Mouse (Mus musculus) neutrophil, adult 5-6 weeks (primary cell): Measurements from ENCODE around the gene Krt25. TPM values are rescaled to one million over a fixed set of nuclear protein-coding genes. Genes with fewer than 3 reads are reported as not detected.

Experiments used
- ATAC-seq: fragments of 151-379, 151-347 bp; 2 replicates; pipeline ENCODE4 v1.8.0; 2017; ENCODE audit warnings: mild to moderate bottlenecking, moderate TSS enrichment; ENCODE audit not compliant: insufficient number of reproducible peaks, poor library complexity, low FRiP score, severe bottlenecking; ENCODE audit errors: extremely low read depth
- total RNA-seq: library from RNA; stranded (forward); fragments of 200-1000 nt; gene quantifications from 2 replicates; pipeline ENCODE4 v1.2.3, GENCODE M21; 2017

Krt25 gene
- total RNA-seq, 1 experiment from 2014 or later, result not detected

DNA sequence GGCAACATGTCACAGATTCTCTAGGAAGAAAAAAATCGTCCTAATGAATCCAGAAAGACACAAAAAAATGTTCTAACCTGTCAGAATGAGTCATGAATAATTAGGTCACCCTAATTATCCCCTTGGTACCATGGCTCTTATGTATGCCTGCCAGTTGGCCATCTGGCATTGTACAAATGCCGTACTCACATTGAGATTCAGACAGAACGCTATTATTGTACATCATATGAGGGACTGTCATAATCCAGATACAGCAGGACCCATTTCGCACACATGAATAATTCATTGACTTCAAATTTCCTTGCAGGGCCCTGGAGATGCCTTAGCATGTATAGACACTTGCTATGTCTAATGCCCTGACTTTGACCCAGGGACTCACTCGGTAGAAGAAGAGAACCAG is 38.7 kb downstream of the Krt25 start:
- no peak for ATAC-seq

- no peak for ATAC-seq
Observed at GRCm38 (mm10) chr11:99283334-99283733, 39.4 kb downstream of the Krt25 start.

DNA sequence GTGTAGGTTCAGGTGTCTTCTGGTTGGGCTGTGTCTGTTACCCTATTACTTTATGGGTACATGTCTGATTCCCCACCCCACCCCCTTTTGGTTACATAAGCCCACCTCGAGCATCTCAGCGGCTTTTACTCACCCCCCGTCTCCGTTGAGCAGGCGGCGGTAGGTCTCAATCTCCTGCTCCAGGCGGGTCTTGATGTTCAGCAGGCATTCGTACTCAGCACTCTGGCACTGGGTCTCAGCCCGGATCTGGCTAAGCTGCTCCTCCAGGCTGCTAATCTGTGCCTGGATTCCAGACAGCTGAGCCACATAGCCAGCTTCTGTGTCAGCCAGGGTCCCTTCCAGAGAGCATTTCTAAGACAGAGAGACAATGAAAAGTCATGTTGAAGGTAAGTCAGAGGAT is 41.6 kb downstream of the Krt25 start:
- ATAC-seq, result no peak

- no peak for ATAC-seq
Observed at GRCm38 (mm10) chr11:99279986-99280385, 42.8 kb downstream of the Krt25 start.

GRCm38 (mm10) chr11:99276786-99277185 is 46.0 kb downstream of the Krt25 start:
- no peak for ATAC-seq

GRCm38 (mm10) chr11:99275624-99276023 is 47.1 kb downstream of the Krt25 start:
- no peak for ATAC-seq

- ATAC-seq, result no peak
Observed at GRCm38 (mm10) chr11:99272721-99273120, 50.0 kb downstream of the Krt25 start.

DNA sequence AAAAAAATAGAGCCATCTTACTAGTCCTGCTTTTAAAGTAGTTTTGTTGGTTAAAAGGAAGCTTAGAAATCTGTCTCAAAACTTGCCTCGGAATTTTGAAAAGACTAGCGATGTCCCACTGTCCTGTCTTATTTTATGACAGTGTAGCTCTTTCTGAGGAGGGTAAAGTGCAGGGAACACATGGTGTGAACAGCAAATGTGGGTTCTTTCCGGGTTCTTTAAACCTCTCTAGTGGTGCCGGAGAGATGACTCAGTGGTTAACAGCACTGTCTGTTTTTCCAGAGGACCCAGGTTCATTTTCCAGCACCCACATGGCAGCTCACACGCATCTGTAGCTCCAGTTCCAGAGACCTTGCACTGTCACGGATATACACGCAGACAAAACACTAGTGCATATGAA is 53.6 kb downstream of the Krt25 start:
- no peak for ATAC-seq

GRCm38 (mm10) chr11:99265796-99266195 is 57.0 kb downstream of the Krt25 start:
- no peak for ATAC-seq

Other genes with a start within 250 kb of the Krt25 start
- 0.12 and 0.35 TPM in 2 replicates for gene Tns4, start 233.6 kb downstream of the Krt25 start, total RNA-seq
- 172 and 173 TPM in 2 replicates for gene Ccr7, start 167.9 kb downstream of the Krt25 start, total RNA-seq
- gene Smarce1, start 91.9 kb downstream of the Krt25 start, total RNA-seq, result 225 and 242 TPM in 2 replicates
- 3.8 and 4.9 TPM in 2 replicates for gene Krt222, start 78.9 kb downstream of the Krt25 start, total RNA-seq
- not detected in 2 replicates for gene Krt24, start 37.7 kb downstream of the Krt25 start, total RNA-seq
- not detected in 2 replicates for gene Krt26, start 15.0 kb upstream of the Krt25 start, total RNA-seq
- not detected in 2 replicates for gene Krt27, start 28.2 kb upstream of the Krt25 start, total RNA-seq
- gene Krt28, start 52.0 kb upstream of the Krt25 start, total RNA-seq, result not detected in 2 replicates
- 0.93 TPM in 1 of 2 replicates, not detected in the other for gene Krt10, start 66.4 kb upstream of the Krt25 start, total RNA-seq
- gene Krt12, start 99.3 kb upstream of the Krt25 start, total RNA-seq, result 0.58 TPM in 1 of 2 replicates, not detected in the other
- not detected in 2 replicates for gene Krt20, start 115.2 kb upstream of the Krt25 start, total RNA-seq
- 1.5 and 2.9 TPM in 2 replicates for gene Krt23, start 170.2 kb upstream of the Krt25 start, total RNA-seq
- not detected in 2 replicates for gene Krt39, start 198.4 kb upstream of the Krt25 start, total RNA-seq
- gene Krt40, start 220.2 kb upstream of the Krt25 start, total RNA-seq, result not detected in 2 replicates
- not detected in 2 replicates for gene Krtap3-3, start 227.9 kb upstream of the Krt25 start, total RNA-seq
- gene Krtap3-2, start 233.9 kb upstream of the Krt25 start, total RNA-seq, result not detected in 2 replicates
- gene Gm11939, start 236.5 kb upstream of the Krt25 start, total RNA-seq, result not detected in 2 replicates
- gene Krtap3-1, start 243.7 kb upstream of the Krt25 start, total RNA-seq, result not detected in 2 replicates